In genomic region chr5:90785659-90786588, GRCm38 (mm10) we compare ENCODE assay signal across 9 mouse cellular contexts. TPM values are rescaled to one million over a fixed set of nuclear protein-coding genes. Genes with fewer than 3 reads are reported as not detected.
DNase-seq lines count a peak whose midpoint lies in the region; ATAC-seq lines count a peak whose summit lies in the region.
"Had no signal": no experiment of that assay in that cellular context is flagged by ENCODE, and none has a peak within 500 bp of the region (broad histone marks: within the 10 kb centered on the region; RNA-seq: fewer than 3 reads in every experiment).

Gene Cxcl3 (plus strand): TSS chr5:90786103.

- no peaks in the 10 kb centered on the region for H3K27me3 ChIP-seq in kidney, embryonic 16.5 days (ENCODE audit: insufficient read depth, low read length)
- no peaks in the 10 kb centered on the region for H3K27me3 ChIP-seq in stomach, embryonic 14.5 days (ENCODE audit: control insufficient read depth, insufficient read depth, low read length)

- H3K4me1 ChIP-seq in kidney, embryonic 16.5 days (ENCODE audit: insufficient read depth, low read length), result peaks cover 18% of the 10 kb centered on the region
- H3K4me1 ChIP-seq in stomach, embryonic 14.5 days (ENCODE audit: control insufficient read depth, insufficient read depth, low read length), result no peaks in the 10 kb centered on the region

- H3K27ac ChIP-seq in kidney, embryonic 16.5 days (ENCODE audit: low read length), result no peak within 1 kb of the TSS
- no peak within 1 kb of the TSS for H3K27ac ChIP-seq in stomach, embryonic 14.5 days (ENCODE audit: low read length)

- no peaks in the 10 kb centered on the region for H3K9me3 ChIP-seq in kidney, embryonic 16.5 days (ENCODE audit: low read length)
- no peaks in the 10 kb centered on the region for H3K9me3 ChIP-seq in stomach, embryonic 14.5 days (ENCODE audit: control insufficient read depth, low read depth, low read length)

- ATAC-seq in cerebellum, adult (ENCODE audit: insufficient number of reproducible peaks, low FRiP score, low TSS enrichment), result peak; percentile 56; the same call in 1 of the 2 replicates
- ATAC-seq in granulocyte monocyte progenitor cell, adult 5-6 weeks (replicated peaks; ENCODE audit: poor library complexity, severe bottlenecking), result peak; percentile 20
- peak; percentile 83 for ATAC-seq in kidney, embryonic 16.5 days (ENCODE audit: low FRiP score, low TSS enrichment)
- ATAC-seq in stomach, embryonic 14.5 days (ENCODE audit: insufficient number of reproducible peaks, insufficient read depth, low FRiP score, low read depth), result peak; percentile 80

- peak within 1 kb of the TSS; percentile 41 for H3K9ac ChIP-seq in kidney, embryonic 16.5 days (replicated peaks; ENCODE audit: low read length)
- H3K9ac ChIP-seq in stomach, embryonic 14.5 days (replicated peaks; ENCODE audit: low read depth, low read length), result no peak within 1 kb of the TSS

- DNase-seq in cerebellum, adult 11-12 months, result no peak
- DNase-seq in R1 (ENCODE audit: low read depth, low spot score), result peak; percentile 68
- DNase-seq in lung, postnatal 25 days (ENCODE audit: low spot score), result peak; percentile 50
- DNase-seq in spleen, postnatal 4 days (ENCODE audit: low spot score in 2 of 2), result no peak

- peak within 1 kb of the TSS; percentile 34 for H3K4me3 ChIP-seq in kidney, embryonic 16.5 days (ENCODE audit: low read length)
- H3K4me3 ChIP-seq in stomach, embryonic 14.5 days (ENCODE audit: low read depth, low read length), result peak within 1 kb of the TSS; percentile 22

- H3K4me2 ChIP-seq in kidney, embryonic 16.5 days (replicated peaks; ENCODE audit: low read depth, low read length), result peak within 1 kb of the TSS; percentile 86
- peak within 1 kb of the TSS; percentile 69 for H3K4me2 ChIP-seq in stomach, embryonic 14.5 days (replicated peaks; ENCODE audit: low read depth, low read length)

- 21% methylated on average over 24 of the region's 26 CpGs for WGBS in kidney, embryonic 16.5 days
- WGBS in stomach, embryonic 14.5 days, result 19% methylated on average over 24 of the region's 26 CpGs

- no peaks in the 10 kb centered on the region for H3K36me3 ChIP-seq in kidney, embryonic 16.5 days (ENCODE audit: insufficient read depth, low read length)
- no peaks in the 10 kb centered on the region for H3K36me3 ChIP-seq in stomach, embryonic 14.5 days (ENCODE audit: control insufficient read depth, insufficient read depth, low read length)

RNA-seq across cellular contexts. Expression of gene Cxcl3, which starts in this region (rescaled TPM):
- total RNA-seq in granulocyte monocyte progenitor cell, adult 5-6 weeks (2014; fragmentation: Nextera tagmentation), result not detected in 2 replicates
- total RNA-seq in granulocyte monocyte progenitor cell, adult 5-6 weeks (2017), result 0.21 TPM in 1 of 2 replicates, not detected in the other
- polyA plus RNA-seq in kidney, embryonic 16.5 days (2015; fragmentation: Nextera tagmentation; extraction: Ambion mirVana), result not detected in 2 replicates
- not detected in 2 replicates for polyA plus RNA-seq in stomach, embryonic 14.5 days (2014; fragmentation: Nextera tagmentation; extraction: Ambion mirVana)
- total RNA-seq: layer of hippocampus, postnatal 36 days had no signal

Comparison
In these comparisons a context has a peak if more than half of its experiments do, and no peak if none do; other contexts are left out.
1. Peak in ATAC-seq in granulocyte monocyte progenitor cell, adult 5-6 weeks; RNA of the gene not detected or under 1 TPM.
2. Peak in ATAC-seq, H3K4me3 ChIP-seq, H3K9ac ChIP-seq and H3K4me2 ChIP-seq in kidney, embryonic 16.5 days; RNA of the gene not detected or under 1 TPM.
3. Peak in ATAC-seq, H3K4me3 ChIP-seq and H3K4me2 ChIP-seq in stomach, embryonic 14.5 days; RNA of the gene not detected or under 1 TPM.
4. ATAC-seq: peak in every context shown above with its lines; median percentile 83 in kidney, embryonic 16.5 days; 80 in stomach, embryonic 14.5 days; 56 in cerebellum, adult; 20 in granulocyte monocyte progenitor cell, adult 5-6 weeks.
5. DNase-seq: peak in R1 (single experiment) and lung, postnatal 25 days (single experiment); none in cerebellum, adult 11-12 months (single experiment) and spleen, postnatal 4 days (0 of 2).